Mouse (Mus musculus) heart, adult 2 months (tissue): Measurements from ENCODE around the gene Olfr56.

Experiments
- CTCF ChIP-seq: fragments of 200-600 bp; IDR thresholded peaks from 2 replicates; pipeline ENCODE4 v1.8.1; 2022; ENCODE audit warnings: antibody characterized with exemption, mild to moderate bottlenecking, moderate library complexity
- POLR2A ChIP-seq: fragments of 200-500 bp; IDR thresholded peaks from 2 replicates; pipeline ENCODE4 v1.6.1; 2011; ENCODE audit warnings: mild to moderate bottlenecking, low read depth, low read length, control low read depth; ENCODE audit not compliant: insufficient read depth

DNA sequence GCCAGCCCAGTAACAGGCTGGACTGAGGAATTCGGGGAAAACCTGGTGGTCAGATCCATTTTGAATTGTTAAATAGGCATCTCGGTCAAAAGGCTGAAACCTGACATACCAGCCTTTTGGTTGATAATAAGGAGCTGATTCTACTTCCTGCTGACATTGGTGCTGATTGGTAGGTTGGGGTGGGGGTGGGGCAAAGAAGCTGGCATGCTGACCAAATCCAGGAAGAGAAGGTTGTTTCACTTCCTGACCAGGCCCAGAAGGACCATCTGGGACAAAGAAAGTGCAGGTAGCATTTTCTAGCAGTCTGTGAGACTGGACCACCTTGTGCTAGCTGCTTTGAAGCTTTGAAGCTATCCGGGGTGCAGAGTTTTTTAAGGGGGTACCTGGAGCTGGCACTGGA lies 121.7 kb downstream of the Olfr56 start:
- no peak for TF ChIP-seq CTCF
- no peak for TF ChIP-seq POLR2A
